Comparison of ENCODE assay signal across 15 mouse cellular contexts in the genomic region with DNA sequence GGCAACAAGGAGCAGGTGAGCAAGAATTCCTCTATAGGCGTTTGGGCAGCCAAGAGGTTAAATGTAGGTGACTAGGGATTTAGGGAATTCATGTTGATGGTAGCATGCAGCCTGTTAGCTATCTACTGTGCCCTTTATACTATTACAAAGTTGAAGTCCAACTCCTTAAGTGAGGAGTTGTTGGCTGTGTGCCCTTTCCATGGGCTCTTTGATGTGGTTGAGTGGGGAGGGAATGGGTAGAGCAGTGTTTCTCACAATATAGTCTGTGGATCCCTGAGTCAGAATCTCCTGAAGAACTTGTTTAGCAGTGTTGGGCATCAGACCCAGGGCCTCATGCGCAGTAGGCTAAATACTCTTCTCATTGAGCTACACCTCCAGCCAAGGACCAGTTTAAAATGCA. TPM values are rescaled to one million over a fixed set of nuclear protein-coding genes. Genes with fewer than 3 reads are reported as not detected.
A peak's percentile ranks its signal among the peaks of the same experiment; 100 is the strongest.
DNase-seq lines count a peak whose midpoint lies in the region.
"Had no signal": no experiment of that assay in that cellular context is flagged by ENCODE, and none has a peak within 500 bp of the region (broad histone marks: within the 10 kb centered on the region; RNA-seq: fewer than 3 reads in every experiment).

No protein-coding gene starts in this region.

- peak; percentile 61 to 64 for DNase-seq in adrenal gland, adult (ENCODE audit: inconsistent age in 2 of 2, low spot score in 1 of 2)
- DNase-seq in adrenal gland, postnatal 14 days, result no peak
- DNase-seq in adrenal gland, postnatal 36 days, result peak; percentile 49 to 52
- DNase-seq in adrenal gland, postnatal 10 days, result no peak
- DNase-seq in kidney, postnatal 36 days, result peak; percentile 18 to 22
- DNase-seq in kidney, adult 18-20 months, result no peak
- peak; percentile 10 for DNase-seq in 3T3-L1 (ENCODE audit: low read depth, low spot score)
- DNase-seq in right cerebral cortex, postnatal 25 days, result no peak
- DNase-seq: cerebellum, adult 11 months; cerebellum, adult 18-20 months; cerebellum, adult 8-10 months; cerebellum, adult 9-11 months; cerebellum, postnatal 14 days; cerebellum, postnatal 36 days; embryo, embryonic 11 days had no signal

RNA-seq across cellular contexts. Expression of a gene that starts 3.8 kb away (rescaled TPM):
- total RNA-seq in adrenal gland, postnatal 14 days (2021), result 3.1 and 5.1 TPM in 2 replicates
- total RNA-seq in adrenal gland, postnatal 36 days (2021), result 1 to 10 TPM in 1 of 2 experiments, under 1 TPM in 1; 0.96 to 4.4 TPM
- total RNA-seq in adrenal gland, postnatal 10 days (2021), result 1 to 10 TPM; 5.3 to 5.7 TPM

RNA-seq across cellular contexts. Expression of a gene that starts 11.3 kb away (rescaled TPM):
- total RNA-seq in adrenal gland, postnatal 14 days (2021), result 140 and 148 TPM in 2 replicates
- total RNA-seq in adrenal gland, postnatal 36 days (2021), result 100 to 1,000 TPM; 133 to 155 TPM
- 100 to 1,000 TPM; 107 to 114 TPM for total RNA-seq in adrenal gland, postnatal 10 days (2021)

RNA-seq across cellular contexts. Expression of a gene that starts 11.4 kb away (rescaled TPM):
- 62.1 and 62.8 TPM in 2 replicates for total RNA-seq in adrenal gland, postnatal 14 days (2021)
- total RNA-seq in adrenal gland, postnatal 36 days (2021), result 10 to 100 TPM; 79.5 to 79.9 TPM
- total RNA-seq in adrenal gland, postnatal 10 days (2021), result 10 to 100 TPM; 51.4 to 56.0 TPM

RNA-seq across cellular contexts. Expression of a gene that starts 13.1 kb away (rescaled TPM):
- total RNA-seq in adrenal gland, postnatal 14 days (2021), result 0.11 TPM in 2 replicates
- under 1 TPM; 0.23 TPM for total RNA-seq in adrenal gland, postnatal 36 days (2021)
- under 1 TPM; 0.12 to 0.21 TPM for total RNA-seq in adrenal gland, postnatal 10 days (2021)

RNA-seq across cellular contexts. Expression of a gene that starts 27.9 kb away (rescaled TPM):
- total RNA-seq in adrenal gland, postnatal 14 days (2021), result 33.7 and 36.1 TPM in 2 replicates
- 10 to 100 TPM; 29.1 to 36.9 TPM for total RNA-seq in adrenal gland, postnatal 36 days (2021)
- total RNA-seq in adrenal gland, postnatal 10 days (2021), result 10 to 100 TPM; 33.7 to 35.2 TPM

Comparison
In these comparisons a context has a peak if more than half of its experiments do, and no peak if none do; other contexts are left out.
1. DNase-seq: peak in adrenal gland, adult (2 of 2), adrenal gland, postnatal 36 days (2 of 2), kidney, postnatal 36 days (2 of 2) and 3T3-L1 (single experiment); none in adrenal gland, postnatal 14 days (single experiment), adrenal gland, postnatal 10 days (single experiment), kidney, adult 18-20 months (single experiment) and right cerebral cortex, postnatal 25 days (single experiment).